Mouse (Mus musculus): ENCODE results near the gene Mdm4.

- TF ChIP-seq CTCF (IDR thresholded peaks at IDR 0.05; ENCODE audit: borderline replicate concordance, control insufficient read depth, extremely low read depth, insufficient read depth, low read length, poor library complexity): no peak
- no peak for TF ChIP-seq POLR2A (IDR thresholded peaks at IDR 0.05; ENCODE audit: control insufficient read depth, extremely low read depth, insufficient read depth, low read length, poor library complexity)
These were observed 109.3 kb downstream of the Mdm4 start for GRCm38 (mm10) chr1:132921071-132921470.

Measured in thymus, adult 2 months (tissue).